Mouse (Mus musculus): ENCODE measurements around the gene S100a2.

The S100a2 gene

GRCm38 (mm10) chr3:90615415-90615814 is 25.4 kb downstream of the S100a2 start:
- peak; percentile 90 for DNase-seq (ENCODE audit: low read depth, low spot score)

GRCm38 (mm10) chr3:90615911-90616310 is 25.9 kb downstream of the S100a2 start:
- DNase-seq (ENCODE audit: low read depth, low spot score), result no peak

GRCm38 (mm10) chr3:90617586-90617985 is 27.5 kb downstream of the S100a2 start:
- DNase-seq (ENCODE audit: low read depth, low spot score), result peak; percentile 47

- no peak for DNase-seq (ENCODE audit: low read depth, low spot score)
Observed at GRCm38 (mm10) chr3:90621552-90621951, 31.5 kb downstream of the S100a2 start.

- DNase-seq (ENCODE audit: low read depth, low spot score), result peak; percentile 83
Observed at GRCm38 (mm10) chr3:90623435-90624071, 33.5 kb downstream of the S100a2 start.

- no peak for DNase-seq (ENCODE audit: low read depth, low spot score)
Observed at GRCm38 (mm10) chr3:90625496-90625895, 35.4 kb downstream of the S100a2 start.

GRCm38 (mm10) chr3:90626266-90627021 is 36.4 kb downstream of the S100a2 start:
- DNase-seq (ENCODE audit: low read depth, low spot score), result no peak

- DNase-seq (ENCODE audit: low read depth, low spot score), result no peak
Observed at GRCm38 (mm10) chr3:90627366-90627765, 37.3 kb downstream of the S100a2 start.

GRCm38 (mm10) chr3:90627807-90628206 is 37.8 kb downstream of the S100a2 start:
- DNase-seq (ENCODE audit: low read depth, low spot score), result peak; percentile 60

- DNase-seq (ENCODE audit: low read depth, low spot score), result no peak
Observed at GRCm38 (mm10) chr3:90629298-90629697, 39.3 kb downstream of the S100a2 start.

GRCm38 (mm10) chr3:90631984-90632383 is 41.9 kb downstream of the S100a2 start:
- no peak for DNase-seq (ENCODE audit: low read depth, low spot score)

GRCm38 (mm10) chr3:90638511-90639275 is 48.6 kb downstream of the S100a2 start:
- DNase-seq (ENCODE audit: low read depth, low spot score), result no peak

GRCm38 (mm10) chr3:90639511-90640154 is 49.6 kb downstream of the S100a2 start:
- peak; percentile 80 for DNase-seq (ENCODE audit: low read depth, low spot score)

GRCm38 (mm10) chr3:90640981-90641380 is 50.9 kb downstream of the S100a2 start:
- DNase-seq (ENCODE audit: low read depth, low spot score), result no peak

Measured in CD4-positive, CD25-positive, alpha-beta regulatory T cell, adult 2 months (primary cell).